ENCODE assay signal across 11 mouse cellular contexts in the genomic region with DNA sequence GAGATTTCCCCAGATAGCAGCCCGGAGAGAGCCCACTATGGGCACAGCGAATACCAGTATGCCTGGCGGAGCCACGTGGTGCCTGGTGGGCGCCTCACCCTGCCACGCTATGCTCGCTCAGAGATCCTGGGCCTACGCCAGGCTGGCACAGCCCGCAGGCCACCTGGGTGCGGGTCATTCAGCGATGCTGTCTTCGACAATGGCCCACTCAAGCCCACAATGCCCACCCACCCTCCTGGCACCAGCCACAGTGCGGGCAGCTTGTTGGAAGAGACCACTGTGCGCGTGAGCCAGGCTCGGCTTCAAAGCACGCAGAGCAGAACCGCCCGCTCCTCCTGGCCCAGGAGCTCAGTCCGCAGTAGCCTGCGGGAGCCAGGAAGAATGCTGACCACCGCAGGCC. TPM values are rescaled to one million over a fixed set of nuclear protein-coding genes. Genes with fewer than 3 reads are reported as not detected.
A peak's percentile ranks its signal among the peaks of the same experiment; 100 is the strongest.
DNase-seq lines count a peak whose midpoint lies in the region; ATAC-seq and TF ChIP-seq lines count a peak whose summit lies in the region.
"Had no signal": no experiment of that assay in that cellular context is flagged by ENCODE, and none has a peak within 500 bp of the region (broad histone marks: within the 10 kb centered on the region; RNA-seq: fewer than 3 reads in every experiment).

No protein-coding gene starts in this region.

- H3K36me3 ChIP-seq in midbrain, postnatal 0 days (ENCODE audit: insufficient read depth, low read length), result no peaks in the 10 kb centered on the region
- no peaks in the 10 kb centered on the region for H3K36me3 ChIP-seq in midbrain, embryonic 13.5 days
- H3K36me3 ChIP-seq in heart, postnatal 0 days (replicated peaks; ENCODE audit: control insufficient read depth, insufficient read depth, low read length), result peaks cover 36% of the 10 kb centered on the region
- H3K36me3 ChIP-seq in intestine, embryonic 15.5 days, result no peaks in the 10 kb centered on the region
- H3K36me3 ChIP-seq: limb, embryonic 12.5 days had no signal

- TF ChIP-seq EP300 in heart, postnatal 0 days (IDR thresholded peaks at IDR 0.05; ENCODE audit: low read depth), result no peak

- DNase-seq in frontal cortex, postnatal 25 days (ENCODE audit: low spot score in 2 of 2), result no peak
- DNase-seq in midbrain, postnatal 0 days (ENCODE audit: low spot score), result no peak
- no peak for DNase-seq in heart, postnatal 0 days (ENCODE audit: low spot score)
- peak; percentile 43 for DNase-seq in right cerebral cortex, postnatal 25 days
- no peak for DNase-seq in ovary, postnatal 36 days (ENCODE audit: low spot score)
- DNase-seq: thymus, adult 2 months had no signal

- peak; percentile 62 for ATAC-seq in frontal cortex, adult (ENCODE audit: low TSS enrichment)
- ATAC-seq in midbrain, postnatal 0 days (ENCODE audit: low FRiP score), result 0 out of 2 replicates have a peak, but pooled peaks have one; percentile 47
- ATAC-seq in midbrain, embryonic 13.5 days, result no peak
- no peak for ATAC-seq in heart, postnatal 0 days (ENCODE audit: insufficient read depth, low read depth)
- no peak for ATAC-seq in intestine, embryonic 15.5 days

- WGBS in midbrain, postnatal 0 days, result 89% methylated on average over 22 of the region's 22 CpGs
- 90% methylated on average over 22 of the region's 22 CpGs for WGBS in midbrain, embryonic 13.5 days
- WGBS in heart, postnatal 0 days, result 85% methylated on average over 22 of the region's 22 CpGs
- 98% methylated on average over 22 of the region's 22 CpGs for WGBS in intestine, embryonic 15.5 days

- no peaks in the 10 kb centered on the region for H3K4me1 ChIP-seq in midbrain, postnatal 0 days (ENCODE audit: insufficient read depth, low read length)
- no peaks in the 10 kb centered on the region for H3K4me1 ChIP-seq in midbrain, embryonic 13.5 days (replicated peaks)
- peaks cover 35% of the 10 kb centered on the region for H3K4me1 ChIP-seq in heart, postnatal 0 days (ENCODE audit: control insufficient read depth, insufficient read depth)
- H3K4me1 ChIP-seq in intestine, embryonic 15.5 days (replicated peaks), result peaks cover 6% of the 10 kb centered on the region; the same call in 1 of the 2 replicates

- no peak overlapping the region for H3K27ac ChIP-seq in midbrain, postnatal 0 days (ENCODE audit: low read depth, low read length)
- H3K27ac ChIP-seq in midbrain, embryonic 13.5 days, result no peak overlapping the region
- 0 out of 2 replicates have a peak overlapping the region, but pooled peaks have one; percentile 26 for H3K27ac ChIP-seq in heart, postnatal 0 days (ENCODE audit: low read depth)
- H3K27ac ChIP-seq in intestine, embryonic 15.5 days, result no peak overlapping the region
- H3K27ac ChIP-seq: limb, embryonic 12.5 days had no signal

- no peak for TF ChIP-seq CTCF in midbrain, postnatal 0 days (IDR thresholded peaks at IDR 0.05)
- TF ChIP-seq CTCF in heart, postnatal 0 days (IDR thresholded peaks at IDR 0.05; ENCODE audit: low read depth), result no peak

- no peak overlapping the region for H3K4me3 ChIP-seq in midbrain, postnatal 0 days (ENCODE audit: low read depth, low read length)
- no peak overlapping the region for H3K4me3 ChIP-seq in midbrain, embryonic 13.5 days (replicated peaks)
- H3K4me3 ChIP-seq in heart, postnatal 0 days (ENCODE audit: low read depth, low read length), result no peak overlapping the region
- no peak overlapping the region for H3K4me3 ChIP-seq in intestine, embryonic 15.5 days (replicated peaks)
- H3K4me3 ChIP-seq: limb, embryonic 12.5 days had no signal

- no peak overlapping the region for H3K4me2 ChIP-seq in midbrain, postnatal 0 days (ENCODE audit: low read depth, low read length, poor library complexity, severe bottlenecking)
- no peak overlapping the region for H3K4me2 ChIP-seq in midbrain, embryonic 13.5 days (replicated peaks)
- H3K4me2 ChIP-seq in heart, postnatal 0 days (ENCODE audit: low read depth, low read length), result no peak overlapping the region
- H3K4me2 ChIP-seq in intestine, embryonic 15.5 days (replicated peaks), result no peak overlapping the region
- H3K4me2 ChIP-seq: limb, embryonic 12.5 days had no signal

- H3K27me3 ChIP-seq in midbrain, postnatal 0 days (ENCODE audit: insufficient read depth, low read length), result no peaks in the 10 kb centered on the region
- no peaks in the 10 kb centered on the region for H3K27me3 ChIP-seq in midbrain, embryonic 13.5 days
- no peaks in the 10 kb centered on the region for H3K27me3 ChIP-seq in heart, postnatal 0 days (ENCODE audit: control insufficient read depth, insufficient read depth, low read length)
- no peaks in the 10 kb centered on the region for H3K27me3 ChIP-seq in intestine, embryonic 15.5 days (replicated peaks)
- H3K27me3 ChIP-seq: CH12.LX; limb, embryonic 12.5 days had no signal

- no peak overlapping the region for H3K9ac ChIP-seq in midbrain, postnatal 0 days (replicated peaks; ENCODE audit: low read length, poor library complexity, severe bottlenecking)
- no peak overlapping the region for H3K9ac ChIP-seq in midbrain, embryonic 13.5 days (replicated peaks)
- H3K9ac ChIP-seq in heart, postnatal 0 days (replicated peaks; ENCODE audit: low read depth, low read length), result no peak overlapping the region
- no peak overlapping the region for H3K9ac ChIP-seq in intestine, embryonic 15.5 days
- H3K9ac ChIP-seq: limb, embryonic 12.5 days had no signal

- H3K9me3 ChIP-seq in midbrain, postnatal 0 days (ENCODE audit: low read length), result no peaks in the 10 kb centered on the region
- H3K9me3 ChIP-seq in midbrain, embryonic 13.5 days, result no peaks in the 10 kb centered on the region
- H3K9me3 ChIP-seq in heart, postnatal 0 days (replicated peaks; ENCODE audit: control insufficient read depth, low read length), result no peaks in the 10 kb centered on the region
- H3K9me3 ChIP-seq in intestine, embryonic 15.5 days, result no peaks in the 10 kb centered on the region
- H3K9me3 ChIP-seq: limb, embryonic 12.5 days had no signal

RNA-seq across cellular contexts. Expression of a gene that starts 12.7 kb away (rescaled TPM):
- 1.9 and 2.9 TPM in 2 replicates for total RNA-seq in midbrain, postnatal 0 days (2014; rRNA removed)
- polyA plus RNA-seq in midbrain, postnatal 0 days (2015; fragmentation: Nextera tagmentation; extraction: Ambion mirVana), result 0.94 and 1.2 TPM in 2 replicates
- polyA plus RNA-seq in midbrain, embryonic 13.5 days (2015; fragmentation: Nextera tagmentation; extraction: Ambion mirVana), result 1.00 and 1.1 TPM in 2 replicates
- total RNA-seq in heart, postnatal 0 days (2014; rRNA removed; ENCODE audit: low replicate concordance), result 172 and 198 TPM in 2 replicates
- polyA plus RNA-seq in heart, postnatal 0 days (2015; fragmentation: Nextera tagmentation; extraction: Ambion mirVana), result 103 and 107 TPM in 2 replicates
- 26.5 and 26.8 TPM in 2 replicates for polyA plus RNA-seq in intestine, embryonic 15.5 days (2015; fragmentation: Nextera tagmentation; extraction: Ambion mirVana)

Comparison
In these comparisons a context has a peak if more than half of its experiments do, and no peak if none do; other contexts are left out.
1. ATAC-seq: peak in frontal cortex, adult (single experiment) and midbrain, postnatal 0 days (single experiment); none in midbrain, embryonic 13.5 days (single experiment), heart, postnatal 0 days (single experiment) and intestine, embryonic 15.5 days (single experiment).
2. RNA of a gene that starts 12.7 kb away (polyA plus RNA-seq): 103 to 107 TPM in heart, postnatal 0 days and 26.5 to 26.8 TPM in intestine, embryonic 15.5 days; 1.00 to 1.1 TPM in midbrain, embryonic 13.5 days and 0.94 to 1.2 TPM in midbrain, postnatal 0 days; every median in the first group is over 10 times any median in the second.